Mouse (Mus musculus): Measurements from ENCODE around the gene Fsip1. TPM values are rescaled to one million over a fixed set of nuclear protein-coding genes. Genes with fewer than 3 reads are reported as not detected.

The Fsip1 gene
- total RNA-seq, 2 experiments from 2014 or later, result 0.39 to 0.50 TPM

DNA sequence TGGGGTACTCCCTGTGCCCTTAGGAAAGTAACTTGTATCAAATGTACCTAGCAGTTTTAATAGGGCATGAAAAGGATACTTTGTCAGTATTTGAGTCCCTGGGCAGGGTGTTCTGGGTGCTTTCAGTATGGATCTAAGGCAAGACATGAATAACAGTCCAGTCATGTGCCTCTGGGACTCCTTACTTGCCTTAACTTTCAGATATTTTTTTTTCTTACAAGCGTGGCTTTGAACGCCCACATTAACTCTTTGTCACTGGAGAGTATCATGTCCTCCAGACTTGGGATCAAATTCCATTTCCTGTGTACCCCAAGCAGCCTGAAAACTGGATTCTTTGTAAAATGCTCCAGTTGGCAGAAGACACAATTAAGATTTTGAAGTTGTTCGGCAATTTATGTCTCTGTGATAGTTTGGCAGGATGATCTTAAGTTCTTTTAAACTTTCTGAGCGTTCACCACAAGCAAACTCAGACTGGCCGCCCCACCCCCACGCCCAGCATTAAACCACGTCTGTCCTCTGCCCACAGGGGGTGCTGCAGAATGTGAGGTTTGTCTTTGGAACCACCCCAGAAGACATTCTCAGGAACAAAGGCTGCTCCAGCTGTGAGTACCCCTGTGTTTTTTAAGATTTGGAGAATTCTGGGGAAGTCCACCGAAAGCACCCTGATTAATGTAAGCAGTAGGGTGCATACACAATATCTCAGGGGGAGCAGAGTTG, 142.8 kb downstream of the Fsip1 start:
- DNase-seq (ENCODE audit: low spot score in 2 of 2), result no peak
- intact Hi-C loops (cut with DNase I), result loop anchor here (5.0 kb wide), 3 partner anchors 133 to 662 kb away; no protein-coding TSS in a partner anchor

DNA sequence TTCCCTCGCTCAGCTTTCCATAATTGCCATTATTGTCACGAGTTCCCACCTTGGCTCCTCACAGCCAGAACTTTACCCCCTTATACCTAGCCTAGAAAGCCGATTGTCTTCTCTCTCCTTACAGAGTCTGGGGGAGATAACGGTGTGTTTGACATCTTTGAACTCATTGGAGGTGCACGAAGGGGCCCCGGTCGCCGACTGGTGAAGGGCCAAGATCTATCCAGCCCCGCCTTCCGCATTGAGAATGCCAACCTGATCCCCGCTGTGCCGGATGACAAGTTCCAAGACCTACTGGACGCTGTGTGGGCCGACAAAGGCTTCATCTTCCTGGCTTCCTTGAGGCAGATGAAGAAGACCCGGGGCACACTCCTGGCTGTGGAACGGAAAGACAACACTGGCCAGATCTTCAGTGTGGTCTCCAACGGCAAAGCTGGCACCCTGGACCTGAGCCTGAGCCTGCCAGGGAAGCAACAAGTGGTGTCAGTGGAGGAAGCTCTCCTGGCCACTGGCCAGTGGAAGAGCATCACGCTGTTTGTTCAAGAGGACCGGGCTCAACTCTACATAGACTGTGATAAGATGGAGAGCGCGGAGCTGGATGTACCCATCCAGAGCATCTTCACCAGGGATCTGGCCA, 143.8 kb downstream of the Fsip1 start:
- DNase-seq (ENCODE audit: low spot score in 2 of 2), result no peak
- intact Hi-C loops (cut with DNase I), result loop anchor here (5.0 kb wide), 3 partner anchors 134 to 661 kb away; no protein-coding TSS in a partner anchor

DNA sequence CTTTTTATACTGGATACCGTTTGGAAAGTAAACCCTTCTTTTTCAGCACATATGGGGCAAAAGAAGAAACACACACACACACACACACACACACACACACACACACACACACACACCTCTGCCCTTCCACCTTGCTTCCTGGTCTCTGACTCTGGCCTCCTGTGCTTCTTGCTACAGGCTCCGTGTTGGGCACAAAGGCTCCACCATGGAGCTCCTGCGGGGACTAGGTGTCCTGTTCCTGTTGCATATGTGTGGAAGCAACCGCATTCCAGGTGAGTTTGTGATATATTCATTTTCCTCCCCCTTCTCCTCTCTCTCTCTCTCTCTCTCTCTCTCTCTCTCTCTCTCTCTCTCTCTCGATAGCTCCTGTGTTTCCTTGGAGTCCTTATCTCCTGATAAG, 144.3 kb downstream of the Fsip1 start:
- DNase-seq (ENCODE audit: low spot score in 2 of 2), result no peak
- intact Hi-C loops (cut with DNase I), result loop anchor here (5.0 kb wide), 3 partner anchors 135 to 660 kb away; no protein-coding TSS in a partner anchor

DNA sequence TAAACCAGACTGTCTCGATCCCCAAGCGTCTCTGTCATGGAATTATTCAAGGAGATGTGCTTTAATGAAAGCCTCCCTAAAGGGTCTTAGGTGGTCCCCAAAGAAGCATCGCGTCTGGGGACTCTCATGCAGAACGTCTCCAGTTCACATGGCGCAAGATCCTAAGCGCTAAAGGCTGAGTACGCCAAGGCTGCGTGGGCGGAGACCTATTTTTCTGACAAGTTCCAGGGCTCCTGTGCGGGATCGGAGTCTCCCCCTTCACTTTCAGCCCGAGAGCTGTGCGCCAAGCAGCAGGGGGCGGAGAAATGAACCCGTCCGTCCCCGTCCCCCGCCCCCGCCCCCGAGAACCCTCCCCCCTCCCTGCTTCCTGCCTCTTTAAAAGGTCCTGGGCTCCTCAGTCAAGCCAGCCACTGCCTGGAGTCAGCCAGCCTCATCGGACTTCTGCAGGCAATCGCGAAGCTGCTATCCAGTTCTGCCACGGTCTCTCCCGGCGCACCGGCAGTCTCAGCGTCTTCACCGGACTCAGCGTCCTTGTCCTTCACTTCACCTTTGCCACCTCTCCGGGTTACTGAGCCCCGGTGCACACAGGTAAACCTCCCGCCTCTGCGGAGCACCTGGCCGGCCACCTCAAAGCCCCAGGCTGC, 145.2 kb downstream of the Fsip1 start, which contains the start of gene Thbs1:
Thbs1 (plus strand) TSS at position 389 of the 644 bp plus-strand sequence.
- intact Hi-C loops (cut with DNase I), result loop anchor here (1.0 to 5.0 kb wide), 4 partner anchors 136 to 659 kb away; no protein-coding TSS in a partner anchor

DNA sequence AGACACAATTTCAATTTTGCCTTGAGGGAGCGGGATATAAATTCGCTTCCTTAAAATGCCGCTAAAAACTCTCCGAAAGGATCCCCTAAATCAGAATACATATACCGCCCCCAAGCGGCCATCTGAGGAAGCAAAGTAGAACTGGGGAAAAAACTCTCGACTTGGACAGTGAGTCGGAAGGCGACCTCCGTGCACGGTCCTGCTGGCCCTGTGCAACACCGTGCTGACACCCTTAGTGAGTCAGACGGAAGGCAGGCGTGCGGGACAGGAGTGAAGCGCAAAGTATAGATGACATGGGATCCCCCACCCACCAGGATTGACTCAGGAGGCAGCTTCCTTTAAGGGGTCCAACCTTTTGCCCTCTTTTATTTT, 145.7 kb downstream of the Fsip1 start:
- intact Hi-C loops (cut with DNase I), result loop anchor here (1.0 to 5.0 kb wide), 4 partner anchors 136 to 659 kb away; no protein-coding TSS in a partner anchor
- peak; percentile 84 to 90 for DNase-seq (ENCODE audit: low spot score in 2 of 2)

More for the DNA sequence above, 145.2 kb downstream of the Fsip1 start, which contains the start of gene Thbs1:
- DNase-seq (ENCODE audit: low spot score in 2 of 2), result peak; percentile 56 to 63

DNA sequence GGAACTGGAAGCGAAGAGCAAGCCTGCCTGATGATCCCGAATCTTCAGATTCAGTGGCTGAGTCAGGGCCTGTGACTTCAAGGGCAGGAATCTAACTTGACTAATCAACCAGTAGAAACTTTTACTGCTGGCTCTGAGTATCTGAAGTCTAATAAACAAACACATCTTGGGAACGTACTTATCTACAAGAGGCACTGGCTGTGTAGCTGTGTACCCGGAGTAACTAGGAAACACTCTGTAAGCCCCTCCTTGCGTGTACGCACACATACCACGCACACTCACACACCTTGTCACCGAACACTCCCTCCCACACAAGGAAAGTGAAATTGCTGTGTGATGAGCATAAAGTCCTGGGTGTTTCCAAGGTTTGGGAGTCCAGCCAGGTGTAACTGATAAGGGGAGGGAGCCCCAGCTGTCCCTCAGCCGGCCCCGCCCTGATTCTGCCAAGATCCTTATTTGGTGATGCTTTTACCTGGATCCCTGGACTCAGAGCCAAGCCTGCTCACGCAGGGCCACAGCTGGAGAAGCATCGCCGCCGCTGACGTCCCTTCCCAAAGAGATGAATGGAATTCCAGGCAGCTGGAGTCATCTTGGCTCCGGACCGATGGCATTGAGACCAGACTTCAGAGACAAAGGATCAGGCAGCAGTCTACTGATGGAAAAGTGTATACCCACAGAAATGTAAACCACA, 146.4 kb downstream of the Fsip1 start:
- peak; percentile 15 to 20 for DNase-seq (ENCODE audit: low spot score in 2 of 2)

DNA sequence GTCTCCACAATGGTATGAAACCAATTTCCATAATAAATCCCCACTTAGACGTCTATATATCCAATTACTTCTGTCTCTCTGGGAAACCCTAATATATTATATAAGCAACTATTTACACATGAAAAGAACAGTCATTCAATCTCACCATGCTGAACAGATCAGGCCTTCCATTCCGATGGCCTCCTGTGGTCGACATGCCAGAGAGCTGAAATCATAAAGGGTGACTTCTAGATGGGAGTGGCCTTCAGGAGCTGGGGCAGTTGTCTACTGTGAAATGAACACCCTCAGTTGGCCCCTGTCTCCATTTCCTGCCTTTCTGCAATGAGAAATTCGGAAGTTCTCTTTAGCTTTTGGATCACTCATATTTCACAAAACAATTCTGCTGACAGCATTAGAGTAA, 154.6 kb downstream of the Fsip1 start:
- no peak for DNase-seq (ENCODE audit: low spot score in 2 of 2)
- intact Hi-C loops (cut with DNase I), result loop anchor here (5.0 kb wide), 1 partner anchor 175 kb away; no protein-coding TSS in a partner anchor

More for the DNA sequence above, 146.4 kb downstream of the Fsip1 start:
- intact Hi-C loops (cut with DNase I), result loop anchor here (5.0 kb wide), 3 partner anchors 137 to 658 kb away; no protein-coding TSS in a partner anchor

DNA sequence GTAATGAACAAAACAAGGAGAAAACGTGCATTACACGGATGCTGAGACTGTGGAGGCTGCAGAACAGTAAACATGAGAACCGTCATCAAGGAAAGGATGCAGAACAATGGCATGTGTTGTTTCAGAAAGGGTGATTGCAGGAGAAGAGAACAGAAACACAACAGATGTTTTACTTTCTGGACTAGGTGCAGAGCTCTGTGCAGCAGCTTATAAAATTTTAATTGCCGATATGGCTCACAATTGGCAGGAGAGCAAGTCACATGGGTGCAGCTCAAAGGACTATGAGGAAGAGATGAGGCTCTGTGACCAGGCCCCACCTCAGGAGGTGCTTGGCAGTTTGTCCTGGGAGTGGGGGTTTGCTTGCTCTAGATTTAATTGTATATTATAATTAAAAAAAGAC, 157.7 kb downstream of the Fsip1 start:
- DNase-seq (ENCODE audit: low spot score in 2 of 2), result no peak
- intact Hi-C loops (cut with DNase I), result no loop called here

DNA sequence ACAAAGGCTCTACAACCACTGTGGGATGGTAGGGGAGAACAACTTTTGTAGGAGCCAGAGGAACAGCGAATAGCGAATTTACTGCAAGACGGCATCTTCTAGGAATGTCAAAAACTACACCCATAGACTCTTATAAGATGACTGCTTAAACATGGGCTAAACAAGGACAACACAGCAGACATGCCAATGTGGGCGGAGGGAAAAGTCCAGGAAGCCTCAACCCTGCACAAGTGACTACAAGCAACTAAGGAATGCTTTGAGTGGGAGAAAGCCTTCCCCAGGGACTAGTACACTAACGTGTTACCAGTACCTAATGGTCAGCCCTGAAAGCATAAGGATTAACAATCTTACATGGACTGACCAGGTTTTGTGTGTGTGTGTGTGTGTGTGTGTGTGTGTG, 165.5 kb downstream of the Fsip1 start:
- DNase-seq (ENCODE audit: low spot score in 2 of 2), result no peak
- intact Hi-C loops (cut with DNase I), result no loop called here

DNA sequence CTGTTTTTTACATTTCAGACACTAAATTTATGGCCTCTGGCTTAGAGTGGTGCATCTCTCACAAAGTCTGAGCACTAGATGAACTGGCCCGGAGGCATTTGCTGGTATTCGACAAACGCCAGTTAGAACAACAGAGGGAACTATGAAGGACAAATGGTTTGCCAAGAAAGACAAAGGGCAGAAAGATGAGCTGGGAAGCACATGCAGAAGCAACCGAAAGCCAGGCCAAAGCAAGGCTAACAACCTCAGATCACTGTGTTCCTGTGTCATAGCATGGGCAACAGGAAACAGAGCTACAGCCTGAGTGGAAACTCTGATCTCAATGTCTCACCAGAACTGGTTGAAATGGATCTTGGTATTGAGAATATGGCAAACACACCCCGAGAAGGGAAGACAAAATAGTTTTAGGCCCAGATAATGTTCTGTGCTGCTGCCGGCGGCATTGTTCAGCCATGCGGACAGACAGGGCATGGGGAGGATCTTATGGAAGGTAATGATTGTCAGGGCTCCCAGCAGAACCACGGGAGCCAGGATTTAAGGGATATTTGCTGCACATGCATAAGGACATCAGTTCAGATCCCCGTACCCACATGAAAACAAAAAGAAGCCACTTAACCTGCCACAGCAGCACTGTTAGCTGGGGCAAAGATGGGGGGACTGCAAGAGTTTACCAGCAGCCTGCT, 169.6 kb downstream of the Fsip1 start:
- intact Hi-C loops (cut with DNase I), result no loop called here
- DNase-seq (ENCODE audit: low spot score in 2 of 2), result no peak

DNA sequence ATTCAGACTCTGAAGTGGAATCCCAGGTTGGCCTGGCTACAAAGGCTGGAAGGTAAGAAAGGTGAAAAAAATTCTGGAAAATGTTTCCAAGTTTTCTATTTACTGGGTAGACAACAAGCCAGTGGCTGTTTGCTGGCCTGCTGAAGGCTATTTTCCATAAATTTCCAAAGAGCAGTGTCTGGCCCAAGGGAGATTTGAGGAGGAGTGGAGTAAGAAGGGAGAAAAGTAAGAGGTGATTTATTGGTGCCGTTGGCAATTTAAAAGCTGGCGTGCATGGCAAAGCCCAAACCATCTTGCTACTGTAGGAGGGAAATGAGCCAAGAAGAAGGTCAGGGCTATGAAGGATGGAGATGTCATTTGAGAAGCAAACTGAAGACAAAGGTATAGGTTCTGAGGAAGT, 171.1 kb downstream of the Fsip1 start:
- DNase-seq (ENCODE audit: low spot score in 2 of 2), result no peak
- intact Hi-C loops (cut with DNase I), result no loop called here

DNA sequence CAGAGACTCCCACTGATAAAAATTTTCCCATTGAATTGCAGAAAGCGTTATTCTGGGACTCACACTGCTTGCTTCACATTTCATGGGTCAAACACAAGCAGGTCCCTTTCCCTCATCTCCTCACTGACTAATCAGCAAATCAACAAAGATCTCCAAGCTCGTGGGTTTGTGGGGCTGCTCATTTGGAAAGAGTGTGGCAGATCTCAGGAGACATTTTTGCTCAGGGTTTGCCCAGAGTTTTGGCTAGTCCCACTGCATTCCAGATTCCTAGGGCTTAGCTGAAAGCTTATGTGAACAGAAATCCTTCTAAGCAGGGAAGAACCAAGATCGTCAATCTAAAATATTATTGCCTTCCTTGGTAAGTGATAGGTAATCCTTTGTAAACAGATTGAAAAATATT, 172.1 kb downstream of the Fsip1 start:
- intact Hi-C loops (cut with DNase I), result no loop called here
- no peak for DNase-seq (ENCODE audit: low spot score in 2 of 2)

DNA sequence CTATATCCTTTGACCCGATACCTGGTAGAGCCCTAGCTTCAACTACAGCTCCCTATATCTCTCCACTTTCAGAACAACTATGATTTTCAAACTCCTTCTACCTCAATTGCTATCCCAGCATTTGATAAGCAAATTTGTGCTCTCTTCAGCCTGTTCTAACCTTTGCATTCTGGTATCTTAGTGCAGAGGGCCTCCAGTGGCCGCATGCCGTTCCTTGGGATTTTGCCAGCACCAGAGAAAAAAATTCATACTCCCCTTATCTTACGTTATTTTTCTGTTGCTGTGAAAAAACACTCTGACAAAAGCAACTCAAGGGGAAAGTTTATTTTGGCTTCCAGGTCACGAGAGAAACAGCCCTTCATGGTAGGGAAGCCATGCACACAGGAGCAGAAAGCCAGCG, 173.1 kb downstream of the Fsip1 start:
- DNase-seq (ENCODE audit: low spot score in 2 of 2), result no peak
- intact Hi-C loops (cut with DNase I), result no loop called here

DNA sequence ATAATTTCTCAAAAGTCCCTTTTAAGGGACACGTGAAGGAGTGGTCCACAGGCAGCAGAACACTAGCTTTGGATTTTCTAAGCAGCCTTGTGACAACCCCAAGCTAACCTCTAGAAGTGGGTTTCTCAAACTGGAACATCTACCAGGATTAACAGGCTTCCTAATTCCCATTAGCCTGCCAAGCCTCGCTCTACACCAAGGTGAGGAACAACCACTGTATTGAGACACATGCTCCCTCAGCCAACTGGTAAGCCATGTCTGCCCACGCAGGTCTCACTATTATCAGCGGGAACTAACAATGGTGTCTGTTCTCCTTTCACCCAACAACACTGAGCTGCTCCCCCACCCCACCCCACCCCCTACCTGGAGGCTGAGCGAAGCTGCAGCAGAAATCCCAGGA, 175.2 kb downstream of the Fsip1 start:
- no peak for DNase-seq (ENCODE audit: low spot score in 2 of 2)

More for the DNA sequence above, 175.2 kb downstream of the Fsip1 start:
- intact Hi-C loops (cut with DNase I), result no loop called here

Small RNA genes lying within 50 kb of the gene (microRNA-seq; reads per million reads assigned to microRNA genes)
- gene Gm22800, result 0 reads per million in 2 experiments

Other genes starting within 250 kb of the Fsip1 start
- gene Thbs1, start 145.1 kb downstream of the Fsip1 start, total RNA-seq (2021), result 1 to 10 TPM; 2.0 to 2.2 TPM
- 10 to 100 TPM in 1 of 2 experiments, 1 to 10 TPM in 1; 9.3 to 11.2 TPM for gene Gpr176, start 116.5 kb upstream of the Fsip1 start, total RNA-seq (2021)
- 10 to 100 TPM; 20.2 to 21.2 TPM for gene Eif2ak4, start 131.7 kb upstream of the Fsip1 start, total RNA-seq (2021)
- gene Srp14, start 222.7 kb upstream of the Fsip1 start, total RNA-seq (2021), result 100 to 1,000 TPM; 153 to 154 TPM

Data from left cerebral cortex, postnatal 25 days (tissue).